Mouse (Mus musculus) urinary bladder, adult 18-20 months (tissue): Measurements from ENCODE around the gene Fam47c.

ENCODE experiments used
- DNase-seq, 2 experiments: peaks; one replicate each; pipeline ENCODE4 v3.0.0; 2022; ENCODE audit warnings: low spot score in 2 of 2, mixed read lengths in 2 of 2

The Fam47c gene

GRCm38 (mm10) chrX:78737463-78737862 lies at the start of gene Fam47c:
Gene Fam47c, plus strand, starts transcription at chrX:78737763.
- DNase-seq = no peak

GRCm38 (mm10) chrX:78769408-78769807 lies 31.8 kb downstream of the Fam47c start:
- DNase-seq = no peak

GRCm38 (mm10) chrX:78777078-78777477 lies 39.5 kb downstream of the Fam47c start:
- no peak for DNase-seq
